Mouse (Mus musculus): ENCODE results near the gene Nek6.

DNA sequence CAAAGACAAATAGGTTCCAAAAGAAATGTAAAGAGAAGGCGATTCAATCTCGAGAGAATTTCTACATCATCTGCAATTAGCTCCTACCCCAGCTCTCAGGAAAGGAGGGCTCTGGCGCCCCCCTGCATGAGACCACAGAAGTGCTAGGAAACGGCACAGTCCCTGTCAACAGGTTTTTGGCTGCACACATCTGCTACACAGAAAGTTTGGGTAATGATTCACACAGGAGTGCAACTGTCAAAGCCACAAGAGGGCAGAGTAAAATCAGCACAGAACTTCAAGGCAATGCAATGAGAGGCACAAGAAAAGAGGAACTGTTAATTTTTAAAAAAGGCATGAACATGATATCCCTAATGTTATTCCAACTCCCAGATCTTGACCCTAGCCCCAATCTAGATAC, 104.6 kb downstream of the Nek6 start:
- no peak for TF ChIP-seq GATA1 (IDR thresholded peaks at IDR 0.05; ENCODE audit: borderline replicate concordance, low read length)
- TF ChIP-seq FLI1 (IDR thresholded peaks at IDR 0.05; ENCODE audit: low read length), result no peak

Data from megakaryocyte, embryonic 14.5 days (primary cell).